Mouse (Mus musculus): ENCODE measurements around the gene Zfp866.
A peak's percentile ranks its signal among the peaks of the same experiment; 100 is the strongest.

Zfp866 gene

GRCm38 (mm10) chr8:69716403-69717231 lies 74.4 kb downstream of the Zfp866 start:
- peak; percentile 86 for DNase-seq (ENCODE audit: low spot score)

GRCm38 (mm10) chr8:69715366-69715765 lies 75.6 kb downstream of the Zfp866 start:
- no peak for DNase-seq (ENCODE audit: low spot score)

GRCm38 (mm10) chr8:69713516-69713915 lies 77.5 kb downstream of the Zfp866 start:
- no peak for DNase-seq (ENCODE audit: low spot score)
